Mouse (Mus musculus) erythroid progenitor cell, adult 5-6 weeks (primary cell): ENCODE results near the gene Ttc23. TPM values are rescaled to one million over a fixed set of nuclear protein-coding genes. Genes with fewer than 3 reads are reported as not detected.

ENCODE experiments used
- ATAC-seq: replicated peaks from 2 replicates; pipeline ENCODE4 v1.8.0; 2016; ENCODE audit warnings: moderate number of reproducible peaks, mild to moderate bottlenecking, moderate TSS enrichment, inconsistent platforms; ENCODE audit not compliant: poor library complexity, low FRiP score, severe bottlenecking
- total RNA-seq, 2 experiments: library from RNA; stranded (forward) in 1 of 2; stranded (reverse) in 1 of 2; fragments of 150-400 nt in 1 of 2; fragments of 186-747, 209-891 nt in 1 of 2; gene quantifications; 2 replicates each; pipeline versions ENCODE4 v1.2.3 to v1.2.4; 2015 to 2017; ENCODE audit warnings: low replicate concordance in 2 of 2

Gene Ttc23
- total RNA-seq, 2 experiments from 2014 or later = not detected

GRCm38 (mm10) chr7:67730431-67731110, 83.4 kb downstream of the Ttc23 start:
- no peak for ATAC-seq

DNA sequence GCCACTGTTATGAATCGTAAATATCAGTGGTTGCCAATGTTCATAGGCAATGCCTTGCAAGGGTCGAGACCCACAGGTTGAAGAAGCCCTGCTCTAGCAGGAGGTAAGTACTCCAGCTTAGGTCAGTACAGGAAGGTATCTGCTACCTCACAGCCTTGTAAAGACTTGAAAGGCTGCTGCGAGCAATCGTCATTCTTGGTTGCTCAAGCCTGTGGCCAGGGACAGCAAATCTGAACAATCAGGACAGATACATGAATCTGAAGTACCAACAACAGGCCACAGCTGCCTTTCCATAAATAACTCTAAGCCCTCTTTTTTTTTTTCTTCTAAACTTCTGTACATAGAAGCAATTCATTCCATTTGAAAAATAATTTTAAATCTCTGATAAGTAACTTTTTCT, 85.1 kb downstream of the Ttc23 start:
- ATAC-seq = no peak

- no peak for ATAC-seq
Measured at GRCm38 (mm10) chr7:67740382-67740781, 93.2 kb downstream of the Ttc23 start.

- no peak for ATAC-seq
Measured at GRCm38 (mm10) chr7:67740796-67741195, 93.6 kb downstream of the Ttc23 start.

DNA sequence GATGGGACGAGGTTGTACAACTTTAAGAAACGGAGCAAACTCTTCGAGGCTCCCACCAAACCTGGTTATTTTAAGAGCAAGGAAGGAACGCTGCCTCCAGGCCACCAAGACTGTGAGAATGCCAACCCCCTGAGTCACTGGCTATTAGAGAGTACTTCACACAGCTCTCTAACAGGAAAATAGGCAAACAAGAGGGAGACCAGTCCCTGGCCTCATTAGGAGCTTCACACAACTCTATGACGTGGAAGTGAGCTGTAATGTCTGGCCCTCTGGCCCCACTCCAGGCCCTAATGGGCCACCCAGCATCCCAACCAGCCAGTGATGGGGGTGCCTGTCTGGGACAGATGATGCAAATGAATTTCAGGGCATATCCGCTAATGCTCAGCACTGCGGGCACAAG, 94.5 kb downstream of the Ttc23 start:
- ATAC-seq = no peak

DNA sequence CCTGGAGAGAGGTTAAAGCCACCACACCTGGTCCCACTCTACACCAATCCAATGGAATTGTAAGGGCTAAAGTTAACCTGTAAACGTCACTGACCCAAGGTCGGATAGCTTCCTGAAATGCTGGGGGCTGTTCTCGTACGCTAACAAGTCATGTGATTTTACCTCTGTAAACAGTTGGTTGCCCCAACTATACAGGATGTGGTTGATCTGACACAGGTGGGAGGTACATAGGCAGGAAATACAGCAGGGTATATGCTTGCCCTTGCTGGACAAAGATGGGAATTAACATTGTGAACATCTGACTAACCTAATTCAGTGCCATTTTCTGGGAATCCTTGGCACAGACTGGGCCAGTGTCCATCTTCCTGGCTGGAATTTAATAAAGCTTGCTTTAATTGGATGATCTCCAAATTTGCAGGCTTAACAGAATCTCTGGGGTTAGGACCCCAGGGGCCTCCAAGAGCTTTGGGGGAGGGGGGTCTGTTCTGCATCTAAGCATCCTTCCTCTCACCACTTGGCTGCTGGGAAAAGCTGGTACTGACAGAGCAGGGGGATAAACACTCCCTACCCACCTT, 100.6 kb downstream of the Ttc23 start:
- no peak for ATAC-seq

DNA sequence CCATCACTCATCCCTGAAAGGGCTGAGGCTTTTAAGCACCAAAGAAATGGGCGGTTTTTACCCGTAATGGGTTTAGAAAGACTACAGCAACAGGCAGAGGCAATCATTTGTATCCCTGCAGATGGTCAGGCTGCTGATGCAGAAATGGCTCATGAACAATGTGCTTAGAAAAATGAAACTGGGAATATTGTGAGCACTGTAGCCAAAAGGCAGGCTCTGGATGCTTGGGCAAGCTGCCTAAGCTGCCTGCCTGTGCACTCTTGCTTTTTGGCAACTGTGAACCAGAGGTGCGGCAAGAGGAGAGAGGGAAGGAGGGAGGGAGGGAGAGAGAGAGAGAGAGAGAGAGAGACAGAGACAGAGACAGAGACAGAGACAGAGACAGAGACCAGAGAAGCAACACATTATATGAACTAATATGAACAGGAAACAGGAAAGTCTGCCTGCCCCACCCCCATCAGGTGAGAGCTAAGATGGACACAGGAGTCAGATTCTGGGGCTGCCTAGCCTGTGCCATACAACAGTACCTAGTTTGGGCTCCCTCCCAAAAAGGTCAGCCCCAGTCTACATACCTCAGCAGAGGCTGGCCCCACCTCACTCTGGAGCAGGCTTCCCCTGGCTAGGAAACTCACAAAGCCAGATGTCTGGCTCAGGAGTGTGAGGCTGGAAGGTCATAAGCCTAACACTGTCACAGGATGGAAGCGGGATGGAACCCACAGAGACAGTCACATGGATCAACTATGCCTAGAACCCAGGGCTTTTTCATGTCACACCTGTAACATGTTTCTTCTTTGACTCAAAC, 102.4 kb downstream of the Ttc23 start:
- no peak for ATAC-seq

DNA sequence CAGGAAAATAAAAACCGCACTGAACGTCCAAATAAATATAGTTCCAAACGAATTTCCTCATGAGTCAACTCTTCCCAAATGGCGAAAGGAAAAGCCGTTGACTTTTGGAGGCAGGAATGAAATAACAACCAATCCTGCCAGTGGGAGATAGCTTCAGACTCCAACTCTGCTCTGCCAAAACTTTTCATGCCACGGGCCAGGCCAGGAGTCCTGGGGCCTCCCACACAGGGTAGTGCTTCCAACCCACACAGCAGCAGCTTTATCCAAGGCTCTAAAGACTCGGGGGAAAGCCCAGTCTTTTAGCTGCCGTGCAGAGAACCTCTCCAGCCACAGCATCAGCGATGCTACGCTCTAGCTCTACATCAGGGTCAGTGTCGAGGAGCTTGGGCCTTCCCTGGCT, 107.4 kb downstream of the Ttc23 start:
- no peak for ATAC-seq

DNA sequence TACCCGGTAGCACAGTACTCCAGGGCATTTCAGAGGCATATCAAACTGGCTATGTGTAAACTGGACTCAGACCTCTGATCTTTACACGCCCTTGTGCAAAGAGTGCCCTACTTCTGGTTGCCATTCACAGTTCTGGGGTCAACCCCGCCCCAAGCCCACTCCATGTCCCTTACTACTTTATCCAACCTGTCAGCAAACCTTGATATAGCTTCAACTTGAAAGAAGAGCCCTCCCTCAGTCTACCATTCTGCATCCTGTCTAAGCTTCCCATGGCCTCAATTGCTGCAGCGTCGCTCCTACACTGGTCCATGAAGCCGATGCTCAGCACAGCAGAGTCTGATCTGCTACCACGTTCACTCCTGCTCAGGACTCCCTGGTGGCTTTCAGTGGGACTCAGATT, 108.2 kb downstream of the Ttc23 start:
- no peak for ATAC-seq

DNA sequence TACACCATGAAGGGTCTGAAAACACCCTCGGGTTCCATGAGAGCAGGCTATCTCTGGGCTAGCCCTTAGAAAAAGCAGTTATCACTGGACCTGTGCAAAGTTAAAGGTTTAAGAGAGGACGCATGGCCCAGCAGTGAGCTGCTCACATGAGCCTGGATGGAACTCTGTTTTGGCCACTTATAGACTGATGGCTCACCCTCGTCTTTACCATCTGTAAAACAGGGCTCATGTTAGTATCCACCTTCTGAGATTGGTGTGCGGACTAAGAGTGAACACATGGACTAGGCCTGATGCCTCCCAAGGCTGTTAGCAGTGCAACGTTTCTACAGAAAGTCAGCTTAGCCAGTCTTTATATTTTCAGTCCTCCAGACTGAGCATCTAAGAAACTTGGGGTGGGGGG, 109.4 kb downstream of the Ttc23 start:
- no peak for ATAC-seq

DNA sequence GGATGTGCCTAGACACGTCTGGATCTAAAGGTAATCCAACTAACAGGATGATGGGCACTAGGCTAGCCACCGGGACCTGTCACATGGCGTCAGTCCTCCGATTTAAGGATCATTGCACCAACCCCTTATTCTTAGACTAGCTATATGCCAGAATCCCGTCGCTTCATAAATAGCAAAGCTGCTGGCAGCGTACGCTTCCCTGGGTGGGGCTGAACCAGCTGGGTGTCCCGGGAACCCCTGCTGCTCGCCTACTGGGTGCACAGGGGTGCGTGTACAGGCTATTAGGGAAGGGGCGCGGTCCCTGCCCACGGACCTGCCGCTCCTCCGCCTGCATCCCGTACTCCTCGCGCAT, 111.3 kb downstream of the Ttc23 start:
- ATAC-seq = no peak

DNA sequence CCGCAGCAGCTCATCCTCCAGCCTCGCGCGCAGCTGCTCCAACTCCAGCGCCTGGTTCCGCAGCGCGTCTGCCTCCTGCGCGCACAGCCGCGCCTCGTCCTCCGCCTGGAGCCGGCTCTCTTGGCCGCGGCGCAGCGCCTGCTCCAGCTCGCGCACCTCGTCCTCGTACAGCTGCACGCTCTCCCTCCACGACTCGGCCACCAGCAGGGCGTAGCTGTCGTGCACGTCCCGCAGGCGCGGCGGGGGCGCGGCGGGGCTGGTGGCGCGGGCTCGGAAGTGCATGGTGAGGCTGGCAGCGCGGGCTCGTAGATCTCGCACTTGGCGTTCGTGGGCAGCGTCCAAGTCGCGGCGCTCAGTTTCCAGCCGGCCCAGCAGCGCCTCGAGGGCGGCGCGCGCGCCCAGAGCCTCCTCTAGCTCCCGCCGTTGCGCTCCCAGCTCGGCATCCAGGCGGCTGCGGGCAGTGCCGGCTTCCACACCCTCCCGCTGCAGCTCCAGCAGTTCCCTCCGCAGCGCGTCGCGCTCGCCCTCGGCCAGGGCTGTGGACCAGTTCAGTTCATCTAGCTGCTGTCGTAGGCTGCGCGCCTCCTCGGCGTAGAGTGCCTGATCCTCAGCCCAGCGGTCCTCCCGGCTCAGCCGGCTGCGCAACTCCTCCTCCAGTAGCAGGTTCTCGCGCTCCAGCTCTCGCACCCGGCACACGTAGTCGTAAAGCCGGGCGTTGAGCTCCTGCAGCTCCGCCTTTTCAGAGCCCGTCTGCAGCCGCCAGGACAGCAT, 111.8 kb downstream of the Ttc23 start:
- no peak for ATAC-seq

DNA sequence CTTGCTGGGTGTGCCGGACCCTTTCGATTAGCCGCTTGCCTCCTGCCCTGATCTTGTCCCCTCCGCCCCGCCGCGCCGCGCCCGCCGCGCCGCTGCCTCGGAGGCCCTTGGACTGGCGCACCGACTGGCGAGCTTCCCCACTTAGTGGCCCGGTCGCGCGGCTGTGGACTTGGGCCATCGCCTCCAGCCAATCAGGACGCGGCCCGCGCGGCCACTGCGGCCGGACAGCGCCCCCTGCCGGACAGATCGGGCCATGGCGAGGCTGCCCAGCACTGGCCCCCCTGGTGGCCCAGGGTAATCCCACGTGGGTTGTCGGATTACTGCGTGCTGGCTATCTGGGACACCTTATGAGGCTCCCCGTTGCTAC, 112.4 kb downstream of the Ttc23 start, which contains the start of gene Synm:
Gene Synm (minus strand): TSS at position 114 of the 367 bp plus-strand sequence.
- ATAC-seq = no peak

DNA sequence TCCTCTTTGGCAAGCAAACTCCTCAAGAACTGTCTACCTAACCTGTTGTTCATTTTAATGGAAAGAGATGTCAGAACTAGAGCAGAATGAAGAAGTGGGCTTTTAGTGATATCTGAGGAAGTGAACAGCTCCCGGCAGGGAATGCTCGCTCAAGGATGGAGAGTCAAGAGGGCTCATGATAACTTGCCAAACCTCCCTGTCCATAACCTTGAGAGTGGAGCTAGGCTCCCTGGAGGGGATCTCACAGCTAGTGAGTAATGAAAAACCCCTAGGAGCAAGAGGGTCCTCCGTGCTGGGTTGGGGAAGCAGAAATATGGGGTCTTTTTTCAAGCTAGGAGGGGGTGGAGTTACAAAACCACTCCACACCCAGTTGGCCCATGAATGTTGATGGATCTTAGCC, 116.4 kb downstream of the Ttc23 start:
- no peak for ATAC-seq

- no peak for ATAC-seq
Measured at GRCm38 (mm10) chr7:67768125-67768524, 120.9 kb downstream of the Ttc23 start.

- no peak for ATAC-seq
Measured at GRCm38 (mm10) chr7:67769487-67769886, 122.3 kb downstream of the Ttc23 start.

DNA sequence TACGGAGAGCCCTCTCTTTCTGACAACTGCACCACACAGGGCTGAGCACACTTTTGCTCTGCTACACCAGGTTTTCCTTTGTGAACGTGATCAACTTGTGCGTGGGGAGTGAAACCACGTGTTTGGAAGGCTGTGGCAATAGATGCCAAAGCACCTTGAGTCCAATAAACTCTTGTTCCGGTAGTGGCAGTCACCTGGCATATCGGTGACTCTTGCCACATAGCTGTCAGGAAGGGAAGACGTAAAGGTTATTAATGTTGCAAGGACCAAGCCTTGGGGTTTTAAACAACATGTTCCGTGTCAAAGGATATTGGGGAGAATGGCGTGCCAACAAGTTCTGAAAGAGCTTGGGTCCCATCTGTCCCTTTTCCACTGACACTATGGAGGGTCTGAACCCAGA, 125.0 kb downstream of the Ttc23 start:
- ATAC-seq = no peak

DNA sequence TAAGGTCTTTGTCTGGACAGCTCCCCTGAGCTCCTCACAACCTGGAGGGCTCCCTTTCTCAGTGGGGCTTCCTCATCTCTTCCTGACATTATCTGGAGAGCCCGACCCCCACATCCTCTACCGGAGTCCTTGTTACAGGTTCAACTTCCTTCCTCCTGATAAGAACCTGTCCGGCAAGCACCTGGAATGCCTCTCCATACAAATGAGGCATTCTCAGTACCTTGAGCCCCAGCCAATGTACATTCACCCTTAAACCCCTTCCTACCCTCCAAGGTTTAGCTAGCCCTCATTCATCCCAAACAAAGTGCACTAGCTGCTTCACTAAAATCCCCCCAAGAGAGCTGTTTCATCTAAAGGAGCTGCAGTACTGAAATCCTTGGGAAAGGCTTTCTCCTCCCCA, 128.4 kb downstream of the Ttc23 start:
- no peak for ATAC-seq

- no peak for ATAC-seq
Measured at GRCm38 (mm10) chr7:67776636-67777305, 129.6 kb downstream of the Ttc23 start.

DNA sequence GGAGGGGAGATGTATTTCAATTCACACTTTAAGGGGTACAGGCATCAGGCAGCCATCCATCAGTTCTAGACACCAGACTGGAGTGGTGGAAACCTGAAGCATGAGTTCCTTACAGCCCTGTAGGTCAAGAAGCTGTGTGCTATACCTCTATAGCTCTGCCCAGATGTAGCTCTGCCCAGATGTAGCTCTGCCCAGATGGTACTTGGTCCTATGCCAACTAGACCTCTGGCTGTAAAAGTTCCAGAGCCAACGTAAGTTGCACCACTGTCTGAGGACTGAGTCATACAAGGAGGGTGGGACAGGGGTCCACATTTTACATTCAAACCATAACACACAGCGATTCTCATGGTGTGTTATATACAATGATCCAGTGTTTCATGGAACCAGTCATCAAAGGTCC, 140.7 kb downstream of the Ttc23 start:
- ATAC-seq = no peak
